Mouse (Mus musculus): ENCODE results near the gene Galnt9.

Galnt9 gene

GRCm38 (mm10) chr5:110594465-110594864, 50.3 kb downstream of the Galnt9 start:
- DNase-seq = no peak

- no peak for DNase-seq
Observed at GRCm38 (mm10) chr5:110595341-110595740, 51.2 kb downstream of the Galnt9 start.

DNA sequence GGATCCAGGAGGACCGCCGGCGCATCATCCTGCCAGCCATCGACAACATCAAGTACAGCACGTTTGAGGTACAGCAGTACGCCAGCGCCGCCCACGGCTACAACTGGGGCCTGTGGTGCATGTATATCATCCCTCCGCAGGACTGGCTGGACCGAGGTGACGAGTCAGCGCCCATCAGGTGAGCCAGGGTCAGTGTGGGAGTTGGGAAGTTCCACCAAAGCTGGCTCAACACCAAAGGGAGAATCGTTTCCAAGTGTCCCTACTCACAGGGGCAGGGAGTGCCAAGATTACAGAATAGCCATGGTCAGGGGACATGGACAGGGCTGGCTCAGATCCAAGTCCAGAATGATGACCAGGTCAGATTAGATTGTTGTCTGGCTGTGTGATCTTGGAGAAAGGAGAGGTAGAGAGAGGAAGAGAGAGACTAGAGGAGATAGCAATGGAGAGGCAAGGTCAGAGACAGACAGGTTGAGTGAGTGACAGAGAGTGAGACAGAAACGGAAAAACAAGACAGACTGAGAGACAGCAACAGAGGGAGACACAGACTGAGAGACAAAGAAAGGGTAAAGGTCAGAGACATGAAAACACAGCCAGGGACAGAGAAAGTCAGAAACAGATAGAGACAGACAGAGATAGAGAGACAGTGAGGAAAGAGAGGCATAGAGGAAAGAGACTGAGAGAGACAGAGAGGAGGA, 52.1 kb downstream of the Galnt9 start:
- peak; percentile 58 to 64 for DNase-seq

DNA sequence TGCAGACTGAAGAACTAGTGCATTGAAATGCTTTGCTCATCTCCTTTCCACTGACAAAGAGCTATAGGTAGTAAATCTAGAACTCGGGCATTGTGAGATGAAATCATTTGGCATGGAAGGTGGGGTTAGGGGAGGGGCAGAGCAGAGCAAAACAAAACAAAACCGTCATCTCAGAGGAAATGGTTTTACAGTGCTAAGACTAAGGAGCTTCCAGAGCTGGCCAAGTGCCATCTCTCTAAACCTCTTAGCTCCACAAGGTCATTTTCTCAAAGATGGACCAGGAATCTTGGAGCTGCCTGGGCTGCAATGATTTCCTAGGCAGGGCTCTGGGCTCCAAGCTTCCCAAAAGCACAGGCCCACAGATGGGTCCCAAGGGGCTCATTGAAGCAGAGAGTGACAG, 53.3 kb downstream of the Galnt9 start:
- peak in 1 of 2 experiments; percentile 24 for DNase-seq

DNA sequence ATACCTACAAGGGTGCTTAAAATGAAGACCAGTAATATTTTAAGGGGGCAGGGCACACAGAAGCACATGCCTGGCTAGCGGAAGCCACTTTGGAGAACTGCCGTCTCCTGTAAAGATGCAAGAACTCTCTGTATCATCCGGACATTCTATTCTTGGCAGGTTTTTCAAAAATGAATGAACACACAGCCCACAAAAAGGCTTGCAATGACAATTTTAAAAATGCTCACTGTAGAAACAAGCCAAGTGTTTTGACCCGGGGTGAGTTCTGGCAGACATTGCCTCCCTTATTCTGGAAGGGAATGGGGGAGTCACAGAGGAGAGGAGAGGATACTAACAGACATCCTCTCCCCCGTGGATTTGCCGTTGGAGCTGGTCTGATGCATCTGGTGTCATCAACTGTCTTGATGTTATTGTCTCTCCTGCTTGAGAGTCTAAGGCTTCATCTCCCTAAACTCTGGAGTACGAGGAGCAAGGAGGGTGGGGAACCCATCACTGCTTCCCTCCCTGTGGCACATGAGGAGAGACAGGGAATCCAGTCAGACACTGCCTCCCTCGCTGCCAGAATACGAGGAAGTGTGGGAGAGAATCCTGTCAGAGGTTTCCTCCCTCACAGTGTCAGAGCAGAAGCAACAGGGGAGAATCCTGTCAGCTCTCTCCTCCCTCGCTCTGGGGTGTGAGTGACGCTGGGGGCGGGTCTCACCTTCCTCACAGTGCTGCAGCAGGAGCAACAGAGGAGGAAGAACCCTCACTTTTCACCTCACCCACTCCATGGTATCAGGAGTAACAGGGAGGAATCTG, 54.3 kb downstream of the Galnt9 start:
- DNase-seq = peak in 1 of 2 experiments; percentile 26

GRCm38 (mm10) chr5:110603016-110603685, 59.0 kb downstream of the Galnt9 start:
- no peak for DNase-seq

GRCm38 (mm10) chr5:110604311-110604710, 60.2 kb downstream of the Galnt9 start:
- DNase-seq = no peak

DNA sequence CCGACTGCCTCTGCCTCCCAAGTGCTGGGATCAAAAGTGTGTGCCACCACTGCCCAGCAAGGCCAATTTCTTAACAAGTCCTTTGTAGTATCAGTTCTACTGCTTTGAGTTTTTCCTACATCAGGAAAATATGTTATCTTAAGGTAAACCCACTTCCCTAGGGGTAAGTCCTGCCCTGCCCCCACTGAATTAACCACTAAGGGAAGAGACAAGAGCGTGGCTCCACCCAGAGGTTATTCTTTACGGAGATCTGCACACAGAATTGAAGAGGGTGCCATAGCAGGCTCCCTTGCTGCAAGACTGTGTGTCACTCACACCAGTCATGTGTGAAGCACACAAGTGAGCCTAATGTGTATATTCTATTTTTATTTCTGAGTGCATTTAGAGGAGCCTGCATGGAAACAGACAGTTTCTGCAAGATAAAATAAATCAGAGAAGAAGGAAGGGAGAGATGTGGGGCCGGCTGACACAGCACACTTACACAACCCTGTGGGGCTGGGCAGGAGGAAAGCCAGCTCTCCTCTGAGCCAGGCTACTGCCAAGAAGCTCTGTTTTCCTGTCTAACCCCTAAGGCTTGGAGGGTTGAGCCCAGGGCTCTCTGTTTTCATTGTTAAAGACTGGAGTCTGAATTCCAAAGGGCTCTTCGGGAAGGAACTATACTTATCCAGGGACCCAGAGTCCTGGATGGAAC, 61.5 kb downstream of the Galnt9 start:
- no peak for DNase-seq

- DNase-seq = peak; percentile 56 to 68
Observed at GRCm38 (mm10) chr5:110607767-110608166, 63.6 kb downstream of the Galnt9 start.

GRCm38 (mm10) chr5:110608336-110608735, 64.2 kb downstream of the Galnt9 start:
- DNase-seq = no peak

- DNase-seq = no peak
Observed at GRCm38 (mm10) chr5:110608941-110609340, 64.8 kb downstream of the Galnt9 start.

DNA sequence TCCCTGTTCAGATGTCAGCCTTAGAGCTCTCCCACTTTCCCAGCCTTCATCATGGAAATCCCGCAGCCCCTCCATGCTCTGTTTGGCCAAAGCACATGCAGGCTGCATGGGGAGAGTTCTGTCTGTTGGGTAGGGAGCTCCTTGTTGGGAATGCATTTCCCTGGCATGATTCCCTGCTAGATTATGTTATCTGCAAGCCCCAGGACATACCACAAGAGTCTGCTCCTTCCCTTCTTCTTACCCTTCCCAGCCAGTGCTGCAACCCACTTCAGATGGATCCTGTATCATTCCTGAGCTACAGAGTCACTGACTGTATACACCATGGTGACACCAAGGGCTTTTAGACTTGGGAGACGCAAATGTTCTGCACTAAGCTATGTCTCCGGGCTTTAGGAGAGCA, 65.3 kb downstream of the Galnt9 start:
- DNase-seq = no peak

DNA sequence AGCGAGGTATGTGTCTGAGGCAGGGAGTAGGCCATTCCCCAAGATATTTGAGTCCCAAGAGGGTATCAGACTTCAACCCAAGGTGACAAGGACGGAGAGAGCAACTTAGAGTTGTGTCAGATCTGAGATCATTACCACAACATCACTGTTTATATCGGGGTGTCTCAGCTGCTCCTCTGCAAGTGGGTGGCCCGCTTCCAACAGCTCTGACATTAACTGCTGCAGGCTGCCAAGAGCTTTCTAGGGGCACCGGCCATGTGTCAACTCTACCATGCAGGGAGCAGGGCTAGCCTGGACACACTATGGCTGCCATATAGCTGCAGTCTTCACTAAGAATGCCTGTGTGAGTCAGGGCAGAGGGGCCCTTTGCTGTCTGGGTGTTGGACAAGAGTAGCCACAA, 65.7 kb downstream of the Galnt9 start:
- peak; percentile 29 to 46 for DNase-seq

DNA sequence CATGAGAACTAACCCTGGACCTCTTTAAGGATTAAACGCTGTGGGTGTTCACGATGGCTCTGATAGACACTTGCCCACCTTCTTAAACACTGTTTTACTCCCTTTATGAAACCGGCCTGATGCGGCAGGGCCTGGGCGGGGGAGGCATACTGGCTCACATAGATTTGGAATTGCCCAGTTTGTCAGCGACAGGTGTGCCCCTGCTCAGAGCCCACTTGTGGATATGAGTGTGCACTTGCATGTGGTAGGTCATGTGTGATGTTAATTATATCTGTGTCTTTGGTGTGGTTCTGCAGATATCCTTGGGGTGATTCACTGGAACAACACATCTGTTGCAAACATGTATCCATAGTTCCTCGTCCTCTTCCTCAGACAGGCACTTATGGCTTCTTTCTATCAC, 66.3 kb downstream of the Galnt9 start:
- DNase-seq = no peak

- peak; percentile 43 to 66 for DNase-seq
Observed at GRCm38 (mm10) chr5:110611435-110612158, 67.4 kb downstream of the Galnt9 start.

- DNase-seq = no peak
Observed at GRCm38 (mm10) chr5:110619226-110619625, 75.1 kb downstream of the Galnt9 start.

DNA sequence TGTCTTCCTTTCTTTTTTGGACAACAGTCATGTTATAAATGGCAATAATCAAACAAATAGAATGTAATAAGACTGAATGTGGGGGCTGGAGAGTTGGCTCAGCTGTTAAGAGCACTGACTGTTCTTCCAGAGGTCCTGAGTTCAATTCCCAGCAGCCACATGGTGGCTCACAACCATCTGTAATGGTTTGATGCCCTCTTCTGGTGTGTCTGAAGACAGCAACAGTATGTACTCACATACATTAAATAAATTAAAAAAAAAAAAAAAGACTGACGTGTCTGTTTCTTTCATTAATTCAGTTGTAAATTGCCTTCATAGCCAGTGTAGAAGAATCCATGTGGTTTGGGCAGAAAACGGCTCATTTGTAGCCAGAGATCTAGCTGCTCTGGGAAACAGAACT, 80.2 kb downstream of the Galnt9 start:
- no peak for DNase-seq

DNA sequence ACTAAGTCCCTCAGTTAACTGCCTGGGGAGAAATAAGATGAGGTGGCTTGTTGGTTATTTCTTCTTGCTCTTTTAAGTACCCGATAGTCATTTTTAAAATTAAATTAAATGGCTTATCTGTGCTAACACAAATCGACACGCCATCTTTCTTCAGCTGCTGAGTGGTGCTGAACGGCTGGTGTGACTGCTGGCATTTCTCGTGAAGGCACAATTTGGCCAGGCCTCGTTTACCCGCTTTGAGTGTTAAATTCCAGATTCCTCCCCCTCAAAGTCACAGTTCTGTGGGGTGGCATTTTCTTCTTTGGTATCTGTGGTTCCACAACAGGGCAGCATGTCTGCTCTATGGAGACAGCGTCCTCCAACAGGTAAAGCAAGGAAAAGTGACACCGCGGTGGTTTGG, 83.2 kb downstream of the Galnt9 start:
- DNase-seq = no peak

GRCm38 (mm10) chr5:110628156-110628555, 84.0 kb downstream of the Galnt9 start:
- peak; percentile 60 to 71 for DNase-seq

GRCm38 (mm10) chr5:110629525-110630120, 85.5 kb downstream of the Galnt9 start:
- DNase-seq = peak; percentile 49 to 59

GRCm38 (mm10) chr5:110635951-110636707, 92.0 kb downstream of the Galnt9 start:
- DNase-seq = peak; percentile 38 to 69

Measured in cerebellum, postnatal 10 days (tissue).